Mouse (Mus musculus): Measurements from ENCODE around the gene Pih1h3b. TPM values are rescaled to one million over a fixed set of nuclear protein-coding genes. Genes with fewer than 3 reads are reported as not detected.

Pih1h3b gene
- not detected for total RNA-seq (2023)

GRCm38 (mm10) chrX:140062135-140062975, at the start of gene Pih1h3b, which contains the start of gene Nup62cl:
Gene Pih1h3b, plus strand, starts transcription at chrX:140062879.
Gene Nup62cl, minus strand, starts transcription at chrX:140062712.

Other genes with a start within 250 kb of the Pih1h3b start
- not detected for gene Morc4, start 191.2 kb upstream of the Pih1h3b start, total RNA-seq (2023)
- gene Rbm41, start 64.3 kb upstream of the Pih1h3b start, total RNA-seq (2023) = 10 to 100 TPM; 27.7 to 27.9 TPM
- gene Nup62cl, start 167 bp upstream of the Pih1h3b start, total RNA-seq (2023) = not detected